Mouse (Mus musculus) lung, postnatal 0 days (tissue): ENCODE data around the gene Gm20422.

Experiments used
- CTCF ChIP-seq: IDR thresholded peaks from 2 replicates; pipeline ENCODE4 v1.5.1; 2016; ENCODE audit warnings: antibody characterized with exemption, mild to moderate bottlenecking
- EP300 ChIP-seq: IDR thresholded peaks from 2 replicates; pipeline ENCODE4 v1.6.1; 2016; ENCODE audit warnings: antibody characterized with exemption, mild to moderate bottlenecking, control low read depth

DNA sequence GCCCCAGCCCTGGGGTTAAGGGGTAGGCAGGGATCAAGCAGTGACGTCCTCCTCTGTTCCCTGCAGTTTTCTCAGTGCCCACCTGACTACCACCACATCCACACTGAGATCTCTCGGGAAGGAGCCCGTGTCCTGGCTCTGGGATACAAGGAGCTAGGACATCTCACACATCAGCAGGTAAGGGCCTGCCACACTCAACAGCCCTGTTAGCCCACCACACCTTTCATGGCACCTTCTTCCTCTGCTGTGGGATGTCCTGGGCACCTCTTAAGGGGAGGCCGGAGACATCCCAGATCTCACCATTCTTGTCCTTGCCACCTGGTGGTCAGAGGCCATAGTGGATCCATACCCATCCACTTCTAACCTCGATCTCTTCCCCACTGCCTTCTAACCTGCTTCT, 25.3 kb upstream of the Gm20422 start:
- TF ChIP-seq CTCF (no peak), EP300 (no peak)
